Mouse (Mus musculus): ENCODE measurements around the gene Por. TPM values are rescaled to one million over a fixed set of nuclear protein-coding genes. Genes with fewer than 3 reads are reported as not detected.

Por gene
- total RNA-seq, 2 experiments from 2014 or later: 23.2 to 26.6 TPM

DNA sequence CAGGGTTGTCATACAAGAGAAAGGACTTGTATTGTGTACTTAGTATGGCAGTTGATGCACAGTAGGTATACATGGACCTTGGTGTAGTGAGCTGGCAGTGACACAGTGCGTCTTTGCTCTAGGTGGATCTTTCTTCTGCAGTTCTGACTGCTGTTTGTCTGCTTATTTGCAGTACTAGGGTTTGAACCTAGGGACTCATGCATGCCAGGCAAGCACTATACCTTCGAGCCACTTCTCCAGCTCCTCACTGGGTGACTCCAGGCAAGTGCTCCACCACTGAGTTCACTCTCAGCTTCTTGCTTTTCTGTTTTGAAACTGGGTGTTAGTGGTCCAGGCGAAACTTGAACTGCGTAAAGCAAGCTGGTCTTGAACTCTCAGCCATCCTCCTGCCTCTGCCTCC, 31.8 kb downstream of the Por start:
- DNase-seq: no peak

DNA sequence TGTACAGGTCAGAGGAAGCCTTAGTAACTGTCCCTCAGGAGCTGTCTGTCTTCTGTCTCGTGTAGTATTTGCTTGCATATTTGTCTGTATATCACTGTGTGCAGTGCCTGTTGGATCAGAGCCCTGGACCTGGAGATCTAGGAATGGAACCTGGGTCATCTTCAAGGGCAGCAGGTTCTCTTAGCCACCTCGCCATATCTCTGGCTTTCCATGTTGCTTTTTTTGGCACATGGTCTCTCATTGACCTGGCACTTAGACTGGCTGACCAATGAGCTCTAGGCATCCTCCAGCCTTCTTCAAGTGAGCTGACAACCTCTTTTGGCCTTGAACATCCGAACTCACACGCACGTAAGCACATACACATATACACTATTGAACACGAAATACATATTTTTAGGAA, 32.4 kb downstream of the Por start:
- no peak for DNase-seq

DNA sequence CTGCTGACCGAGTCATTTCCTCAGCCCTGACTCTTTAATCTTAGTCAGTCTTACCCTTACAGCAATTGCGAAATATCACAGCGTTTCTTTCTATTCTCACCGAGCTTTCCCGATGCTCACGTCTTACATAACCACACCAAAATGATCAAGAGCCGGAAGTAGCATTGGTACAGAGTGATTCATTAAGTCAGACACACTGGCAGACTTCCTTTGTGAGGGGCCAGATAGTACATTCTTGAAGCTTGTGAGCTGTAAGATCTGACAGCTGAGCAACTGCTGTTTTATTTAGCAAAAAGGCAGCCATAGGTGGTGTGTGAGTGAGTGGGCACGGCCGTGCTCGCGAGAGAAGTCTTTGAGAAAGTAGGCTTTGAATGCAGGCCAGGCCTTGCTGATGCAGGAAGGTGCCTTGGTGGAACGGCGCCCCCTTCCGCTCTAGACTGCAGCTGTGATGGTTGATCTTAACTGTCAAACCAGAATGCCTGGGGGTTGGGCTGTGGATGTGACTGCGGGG, 32.9 kb downstream of the Por start:
- DNase-seq: no peak

DNA sequence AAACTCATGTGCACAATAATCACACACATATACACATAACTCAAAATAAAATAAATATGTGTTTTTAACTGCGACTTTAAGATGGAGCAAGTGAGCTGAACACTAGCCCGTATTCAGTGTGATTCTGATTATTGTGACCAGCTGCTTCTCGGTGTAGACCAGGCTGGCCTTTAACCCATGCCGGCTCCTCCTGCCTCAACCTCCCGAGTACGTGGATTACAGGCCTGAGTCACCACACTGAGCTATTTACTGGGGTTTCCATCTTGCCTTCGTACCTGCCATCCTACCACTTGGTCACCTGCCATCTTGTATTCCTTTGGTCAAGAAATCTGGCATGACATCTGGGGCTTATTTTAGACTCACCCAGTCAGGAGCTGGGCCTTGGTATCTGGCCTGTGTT, 33.6 kb downstream of the Por start:
- no peak for DNase-seq

GRCm38 (mm10) chr5:135705383-135705782, 35.5 kb downstream of the Por start:
- DNase-seq: no peak

DNA sequence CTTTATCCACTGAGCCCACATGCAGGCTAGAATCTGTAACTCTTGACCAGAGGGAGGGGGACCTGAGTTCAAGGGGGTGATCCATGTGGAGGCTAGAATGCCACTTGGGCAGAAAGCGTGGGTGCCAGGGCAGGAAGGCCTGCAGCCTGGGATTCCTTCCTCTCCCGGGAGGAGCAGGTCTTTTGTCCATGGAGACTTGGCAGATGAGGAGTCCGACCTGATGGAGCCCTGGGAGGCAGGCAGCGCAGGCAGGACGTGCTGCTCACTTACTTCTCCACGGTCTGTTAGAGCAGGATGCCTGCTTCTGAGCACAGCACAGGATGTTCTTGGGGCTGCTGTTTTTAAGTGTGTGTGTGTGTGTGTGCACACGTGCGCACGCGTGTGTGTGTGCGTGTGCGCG, 37.2 kb downstream of the Por start:
- no peak for DNase-seq

DNA sequence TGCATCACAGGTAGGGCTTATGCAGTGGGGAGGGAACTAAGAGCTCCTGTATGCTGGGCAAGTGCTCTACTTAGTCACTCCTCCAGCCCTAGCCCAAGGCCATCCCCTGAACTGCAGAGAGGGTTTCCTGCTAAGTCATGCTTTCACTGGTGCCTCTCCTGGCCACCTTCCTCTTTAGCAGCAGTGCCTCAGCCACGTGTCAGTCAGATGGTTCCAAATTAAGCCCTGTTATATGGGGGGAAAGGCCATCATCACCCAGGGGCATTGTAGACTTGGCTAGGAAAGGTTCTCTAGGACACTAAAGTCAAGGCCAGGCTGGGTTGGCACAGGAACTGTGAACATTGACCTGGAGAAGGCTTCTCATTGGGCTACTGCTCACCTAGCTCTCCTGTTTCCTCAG, 38.0 kb downstream of the Por start:
- no peak for DNase-seq

GRCm38 (mm10) chr5:135709716-135710115, 39.9 kb downstream of the Por start:
- DNase-seq: no peak

DNA sequence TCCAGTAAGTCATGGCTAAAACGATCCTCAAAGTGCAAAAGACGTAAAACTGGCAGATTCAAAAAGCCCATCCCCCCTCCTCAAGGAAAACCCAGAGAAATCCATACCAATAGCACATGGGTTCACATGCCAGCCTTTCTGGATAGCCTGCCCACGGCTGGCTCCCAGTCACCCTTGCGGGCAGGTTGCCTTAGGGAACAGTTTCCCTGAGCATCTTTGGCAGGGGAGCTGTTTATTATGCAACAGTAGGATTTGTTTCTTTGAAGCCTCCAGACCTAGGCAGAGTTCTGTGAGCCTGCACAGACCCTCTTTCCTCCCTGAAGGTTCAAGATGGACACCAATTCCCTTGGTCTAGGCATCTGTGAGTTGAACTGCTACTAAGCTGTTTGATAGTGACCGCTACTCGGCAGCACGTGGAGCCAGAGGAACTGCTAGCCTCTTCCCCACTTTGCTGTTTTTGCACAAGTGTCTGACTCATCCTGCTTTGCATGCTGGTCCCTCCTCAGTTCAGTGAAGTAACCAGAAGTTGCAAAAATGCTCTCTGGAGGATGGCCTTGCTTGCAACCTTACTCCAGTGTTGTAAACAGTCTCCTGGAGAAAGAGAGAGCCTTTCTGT, 40.9 kb downstream of the Por start:
- no peak for DNase-seq

- DNase-seq: no peak
These were observed 41.9 kb downstream of the Por start for GRCm38 (mm10) chr5:135711582-135712355.

GRCm38 (mm10) chr5:135712803-135713202, 43.0 kb downstream of the Por start:
- DNase-seq: no peak

- peak; percentile 60 for DNase-seq
These were observed 43.8 kb downstream of the Por start for GRCm38 (mm10) chr5:135713441-135714218.

GRCm38 (mm10) chr5:135715624-135716023, 45.8 kb downstream of the Por start:
- no peak for DNase-seq

- DNase-seq: no peak
These were observed 49.8 kb downstream of the Por start for GRCm38 (mm10) chr5:135719586-135720120.

DNA sequence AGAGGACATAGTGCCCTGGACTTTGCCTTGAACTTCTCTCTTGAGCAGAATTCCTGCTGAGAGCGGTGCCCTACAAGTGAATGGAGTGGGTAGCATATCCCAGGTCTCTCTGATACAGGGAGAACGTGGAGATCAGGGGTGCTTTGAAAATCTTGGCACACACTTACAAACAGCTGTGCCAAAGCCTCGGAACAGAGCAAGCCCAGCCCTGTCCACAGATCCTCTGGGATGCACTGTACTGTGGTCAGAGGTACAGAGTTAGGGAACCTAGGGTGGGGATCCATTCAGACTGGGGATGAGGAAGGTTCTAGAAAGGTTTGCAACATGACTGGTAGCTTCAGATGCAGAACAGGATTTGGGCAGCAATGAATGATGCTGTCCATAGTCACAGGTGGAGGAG, 50.3 kb downstream of the Por start:
- no peak for DNase-seq

DNA sequence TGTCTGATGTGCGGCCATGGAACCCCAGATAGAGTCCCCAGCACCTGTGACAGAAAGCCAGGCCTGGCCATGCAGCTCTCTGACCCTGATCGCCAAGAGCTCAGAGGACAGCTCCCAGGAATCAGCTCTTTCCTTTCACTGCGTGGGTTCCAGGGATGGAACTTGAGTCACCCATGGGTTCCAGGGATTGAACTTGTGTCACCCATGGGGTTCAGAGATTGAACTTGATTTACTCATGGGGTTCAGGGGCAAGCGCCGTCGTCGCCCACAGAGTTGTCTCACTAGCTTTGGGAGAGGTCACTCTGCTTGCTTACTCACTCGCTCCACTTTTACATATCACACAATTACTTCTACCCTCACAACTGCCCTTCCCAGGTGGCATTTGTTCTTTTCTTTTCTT, 51.2 kb downstream of the Por start:
- DNase-seq: no peak

- DNase-seq: peak; percentile 76
These were observed 52.3 kb downstream of the Por start for GRCm38 (mm10) chr5:135722121-135722520.

DNA sequence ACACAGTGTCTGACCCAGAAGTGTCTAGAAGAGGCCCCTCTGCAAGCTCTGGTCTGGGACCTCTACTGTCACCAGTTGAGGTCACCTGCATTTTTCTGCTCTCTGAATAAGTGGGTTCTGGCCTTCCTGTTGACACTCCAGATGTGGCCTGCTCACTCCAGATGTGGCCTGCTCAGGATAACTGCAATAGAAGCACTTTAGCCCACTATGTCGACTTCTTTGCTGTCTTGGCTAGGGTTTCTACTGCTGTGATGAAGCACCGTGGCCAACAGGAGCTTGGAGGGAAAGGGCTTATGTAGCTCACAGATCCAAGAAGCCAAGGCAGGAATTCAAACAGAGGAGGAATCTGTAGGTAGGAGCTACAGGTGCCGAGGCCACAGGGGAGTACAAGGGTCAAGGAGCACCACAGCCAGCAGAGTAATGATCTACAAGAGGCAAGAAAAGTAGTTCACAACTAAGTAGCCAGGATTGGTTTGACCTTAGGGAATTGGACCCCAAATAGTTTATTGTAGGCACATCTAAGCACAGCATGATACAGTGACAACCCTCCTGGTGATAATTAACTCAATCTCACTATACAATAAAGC, 53.4 kb downstream of the Por start:
- no peak for DNase-seq

- DNase-seq: no peak
These were observed 54.9 kb downstream of the Por start for GRCm38 (mm10) chr5:135724536-135725322.

DNA sequence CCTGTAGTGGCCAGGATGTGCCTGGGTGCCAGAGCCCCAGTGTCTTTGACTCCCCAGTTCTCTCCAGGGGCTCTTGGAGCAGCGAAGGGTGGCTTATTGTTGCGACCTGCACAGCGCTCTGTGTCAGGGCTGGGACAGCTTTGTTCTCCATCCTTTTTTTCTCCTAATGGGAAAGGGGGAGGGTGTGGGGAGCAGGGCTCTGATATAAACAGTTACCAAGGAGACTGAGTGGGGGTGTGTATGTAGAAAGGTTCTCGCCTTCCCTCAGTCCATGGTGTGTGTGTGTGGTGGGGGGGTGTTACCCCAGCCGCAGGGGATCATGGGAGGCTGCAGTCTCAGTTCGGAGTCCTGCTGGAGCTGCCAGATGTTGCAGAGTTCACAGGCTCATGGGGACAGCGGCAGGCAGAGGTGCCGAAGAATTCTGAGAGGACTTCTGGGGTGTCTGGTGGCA, 55.6 kb downstream of the Por start:
- DNase-seq: no peak

DNA sequence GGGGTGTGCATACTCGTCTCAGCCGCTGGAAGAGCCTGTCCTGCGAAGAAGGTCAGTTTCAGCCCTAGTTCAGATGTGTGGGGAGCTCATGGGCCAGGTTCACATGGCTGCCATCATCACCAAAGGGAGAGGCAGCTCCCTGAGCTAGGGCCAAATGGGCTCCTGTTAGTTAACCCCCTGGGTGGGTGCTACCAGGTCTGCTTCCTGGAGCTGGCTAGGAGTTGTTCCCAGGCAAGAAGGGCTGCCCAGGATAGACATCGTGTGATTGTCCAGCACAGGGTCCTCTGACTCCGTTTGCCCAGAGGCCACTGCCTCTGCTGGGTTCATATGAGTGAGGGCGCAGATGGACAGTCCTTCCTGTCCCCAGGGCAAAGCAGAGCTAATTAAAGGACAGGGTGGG, 56.2 kb downstream of the Por start:
- no peak for DNase-seq
